Mouse (Mus musculus): ENCODE results near the gene D11Wsu47e.
"Not testable (repeated sequence)": the region's sequence is repeated elsewhere in the genome, so short reads cannot be mapped to it uniquely, and the experiment has no call there.

Gene D11Wsu47e

DNA sequence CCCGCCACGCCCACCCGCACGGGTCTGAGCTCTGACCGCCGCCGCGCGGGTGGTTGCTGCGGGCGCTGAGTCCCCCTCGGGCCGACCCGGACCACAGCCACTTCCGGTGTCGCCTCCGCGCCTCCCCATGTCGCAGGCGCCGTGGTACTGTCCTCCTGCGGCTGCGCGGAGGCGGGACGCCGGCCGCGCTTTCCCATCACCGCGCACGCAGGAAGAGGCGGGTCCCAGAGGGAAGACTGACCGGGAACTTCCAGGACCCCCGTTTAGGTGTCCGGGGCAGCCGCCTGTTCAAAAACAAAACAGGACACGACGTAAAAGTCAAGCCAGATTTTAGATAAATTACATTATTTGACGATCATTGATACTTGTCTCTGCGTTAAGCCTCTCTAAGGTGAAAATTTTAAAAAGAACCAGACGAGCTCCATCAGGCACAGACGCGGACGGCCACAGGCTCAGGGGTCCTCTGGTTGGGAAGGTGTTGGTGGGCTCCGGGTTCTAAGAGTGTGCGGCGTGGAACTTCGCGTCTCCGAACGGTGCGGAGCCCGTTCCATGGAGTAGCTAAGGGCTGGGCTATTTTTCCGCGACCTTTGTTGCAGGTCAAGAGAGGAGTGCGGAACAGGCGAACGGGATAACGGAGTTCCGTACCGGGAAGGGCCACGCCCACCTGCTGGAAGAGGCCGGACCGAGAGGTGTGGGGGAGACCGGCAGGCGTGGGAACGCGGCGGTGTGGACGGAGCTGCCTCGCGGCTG, at the start of gene D11Wsu47e, which contains the start of gene Fam104a:
Gene D11Wsu47e (plus strand): TSS at position 456 of the 750 bp plus-strand sequence.
Gene Fam104a (minus strand): TSS at position 199 of the 750 bp plus-strand sequence.
- DNase-seq: peak; percentile 97

- DNase-seq: no peak
Measured at GRCm38 (mm10) chr11:113634699-113635121, 49.5 kb upstream of the D11Wsu47e start.

DNA sequence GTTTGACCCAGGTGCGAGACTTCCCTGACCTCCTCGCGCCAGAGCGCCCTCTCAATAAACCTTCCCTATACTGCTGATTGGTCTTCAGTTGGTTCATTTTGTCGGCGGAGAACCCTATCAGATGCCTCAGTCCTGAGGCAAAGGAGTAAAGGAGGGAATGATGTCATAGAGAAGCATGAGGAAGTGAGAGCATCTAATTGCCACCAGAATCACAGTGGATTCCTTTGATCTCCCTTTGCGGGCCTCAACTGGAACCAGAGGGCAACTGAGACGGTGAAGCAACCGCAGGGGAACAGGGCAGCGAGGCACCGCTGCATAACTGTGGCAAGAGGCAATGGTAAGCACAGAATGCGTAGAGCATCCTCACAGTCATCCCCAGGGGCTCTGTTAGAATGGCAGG, 45.5 kb upstream of the D11Wsu47e start:
- no peak for DNase-seq

GRCm38 (mm10) chr11:113645181-113645580, 39.0 kb upstream of the D11Wsu47e start:
- DNase-seq: no peak

DNA sequence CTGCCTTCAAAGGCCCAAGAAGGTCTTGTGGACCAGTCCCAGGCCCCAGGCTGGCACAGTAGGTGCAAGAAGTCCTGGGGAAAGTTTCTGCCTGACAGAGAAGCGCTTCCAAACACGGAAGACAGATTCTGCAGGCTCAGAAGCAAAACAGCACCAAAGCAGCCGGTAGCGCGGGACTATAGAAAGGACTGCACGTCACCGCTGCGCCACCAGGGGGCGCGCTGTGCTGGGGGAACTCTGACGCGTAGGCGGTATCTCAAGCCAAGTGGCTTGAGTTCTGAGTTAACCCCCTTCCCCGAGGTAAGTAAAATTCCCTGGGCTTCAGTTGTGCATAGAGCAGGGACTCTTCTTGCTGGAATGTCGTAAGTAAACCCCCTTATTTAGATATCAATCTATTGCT, 36.1 kb upstream of the D11Wsu47e start:
- DNase-seq: peak; percentile 89

- DNase-seq: no peak
Measured at GRCm38 (mm10) chr11:113648690-113649352, 35.4 kb upstream of the D11Wsu47e start, which contains the start of gene Cog1. Cog1 (plus strand) TSS chr11:113649169.

DNA sequence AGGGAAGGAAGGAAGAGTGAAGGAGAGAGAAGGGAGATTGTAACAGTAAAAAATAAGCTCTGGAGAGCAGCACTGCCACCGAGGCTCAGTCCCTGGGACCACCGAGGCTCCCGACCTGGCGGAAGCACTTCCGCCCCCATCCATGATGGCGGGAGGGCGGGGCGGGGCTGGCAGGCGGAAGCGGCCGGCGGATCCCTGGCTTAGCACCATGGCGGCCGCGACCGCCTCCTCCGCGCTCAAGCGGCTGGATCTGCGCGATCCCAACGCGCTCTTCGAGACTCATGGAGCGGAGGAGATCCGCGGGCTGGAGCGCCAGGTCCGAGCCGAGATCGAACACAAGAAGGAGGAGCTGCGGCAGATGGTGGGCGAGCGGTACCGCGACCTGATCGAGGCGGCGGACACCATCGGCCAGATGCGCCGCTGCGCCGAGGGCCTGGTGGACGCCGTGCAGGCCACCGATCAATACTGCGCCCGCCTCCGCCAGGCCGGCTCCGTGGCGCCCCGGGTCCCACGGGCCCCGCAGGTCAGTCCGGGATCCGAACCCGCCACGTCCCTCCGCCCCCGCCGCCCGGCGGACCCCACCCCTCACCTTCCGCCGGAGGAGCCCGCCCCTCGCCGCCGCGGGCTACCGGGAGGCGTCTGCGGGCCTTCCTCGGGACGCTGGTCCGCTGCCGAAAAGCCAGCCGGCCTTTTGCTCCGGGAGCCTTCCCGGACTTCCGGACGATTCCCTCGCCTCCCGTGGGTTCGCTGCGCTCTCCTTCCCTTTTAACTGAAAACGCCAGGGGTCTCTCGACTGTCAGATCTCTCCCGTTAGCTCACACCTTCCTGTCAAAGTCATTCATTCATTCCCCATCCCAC, 34.6 kb upstream of the D11Wsu47e start, which contains the start of gene Slc39a11:
Gene Slc39a11 (minus strand): TSS at position 727 of the 858 bp plus-strand sequence.
- DNase-seq: peak; percentile 74

GRCm38 (mm10) chr11:113651206-113651906, 32.9 kb upstream of the D11Wsu47e start:
- no peak for DNase-seq

- peak; percentile 65 for DNase-seq
Measured at GRCm38 (mm10) chr11:113651907-113652273, 32.3 kb upstream of the D11Wsu47e start.

GRCm38 (mm10) chr11:113652516-113652915, 31.7 kb upstream of the D11Wsu47e start:
- DNase-seq: no peak

- DNase-seq: no peak
Measured at GRCm38 (mm10) chr11:113654105-113654504, 30.1 kb upstream of the D11Wsu47e start.

- no peak for DNase-seq
Measured at GRCm38 (mm10) chr11:113654561-113655270, 29.5 kb upstream of the D11Wsu47e start.

DNA sequence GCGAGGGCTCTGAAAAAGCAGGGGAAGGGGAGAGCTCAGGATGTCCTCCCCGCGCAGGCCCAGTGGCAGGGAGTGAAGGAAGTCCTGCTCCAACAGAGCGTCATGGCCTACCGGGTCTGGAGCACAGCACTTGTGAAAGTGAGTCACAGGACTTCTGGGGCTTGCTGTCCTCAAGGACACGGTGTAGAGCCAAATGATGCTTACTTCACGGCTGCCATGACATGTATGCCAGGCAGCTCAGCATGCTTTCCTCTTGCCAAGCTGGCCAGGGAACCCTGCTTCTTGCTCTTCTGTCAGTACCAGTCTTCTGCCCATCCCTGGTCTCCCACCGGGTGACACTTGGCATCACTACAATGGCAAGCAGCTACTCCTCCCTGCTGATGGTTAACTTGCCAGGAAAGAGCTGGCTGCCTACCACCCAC, 27.7 kb upstream of the D11Wsu47e start:
- no peak for DNase-seq

- no peak for DNase-seq
Measured at GRCm38 (mm10) chr11:113657221-113657620, 27.0 kb upstream of the D11Wsu47e start.

DNA sequence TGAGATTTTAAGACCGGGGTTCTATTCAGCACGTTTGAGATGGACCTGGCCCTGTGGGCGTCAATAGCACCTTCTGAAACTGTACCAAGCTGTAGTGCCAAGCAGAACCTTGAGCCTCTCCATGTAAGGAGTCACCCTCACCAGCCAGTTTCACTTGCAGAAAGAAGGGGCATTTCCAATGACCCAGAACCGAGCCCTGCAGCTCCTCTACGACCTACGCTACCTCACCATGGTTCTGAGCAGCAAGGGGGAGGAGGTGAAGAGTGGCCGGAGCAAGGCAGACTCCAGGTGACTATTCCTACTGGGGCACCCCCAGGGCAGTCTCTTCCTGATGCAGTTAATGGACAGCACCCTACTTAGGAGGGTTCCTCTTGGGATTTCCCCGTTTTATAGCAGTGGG, 25.9 kb upstream of the D11Wsu47e start:
- DNase-seq: no peak

GRCm38 (mm10) chr11:113658763-113659162, 25.4 kb upstream of the D11Wsu47e start:
- no peak for DNase-seq

DNA sequence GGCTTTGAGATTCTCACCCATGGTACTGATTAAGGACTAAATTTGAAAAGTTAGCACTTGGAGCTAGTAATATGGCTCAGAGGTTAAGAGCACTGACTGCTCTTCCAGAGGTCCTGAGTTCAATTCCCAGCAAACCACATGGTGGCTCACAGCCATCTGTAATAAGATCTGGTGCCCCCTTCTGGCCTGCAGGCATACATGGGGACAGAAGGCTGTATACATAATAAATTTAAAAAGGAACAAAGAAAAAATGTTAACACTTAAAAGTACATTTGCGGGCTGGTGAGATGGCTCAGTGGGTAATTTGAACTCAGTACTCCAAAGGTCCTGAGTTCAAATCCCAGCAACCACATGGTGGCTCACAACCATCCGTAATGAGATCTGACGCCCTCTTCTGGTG, 24.0 kb upstream of the D11Wsu47e start:
- not testable (repeated sequence) for DNase-seq

DNA sequence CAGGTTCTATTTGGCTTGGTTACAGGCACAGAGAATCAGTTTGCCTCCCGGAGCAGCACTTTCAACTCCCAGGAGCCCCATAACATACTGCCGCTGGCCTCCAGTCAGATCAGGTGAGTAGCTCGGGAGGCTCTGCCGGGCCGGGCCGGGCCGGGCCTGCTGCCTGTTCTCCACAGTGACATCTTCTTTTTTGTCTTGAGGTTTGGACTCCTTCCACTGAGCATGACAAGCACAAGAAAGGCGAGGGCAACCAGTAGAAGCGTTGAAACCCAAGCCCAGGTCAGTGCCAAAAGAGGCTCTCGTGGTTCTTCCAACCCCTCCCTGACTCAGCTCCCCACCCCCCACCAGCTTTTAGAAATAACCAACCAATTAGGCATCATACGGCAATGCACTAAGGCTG, 23.3 kb upstream of the D11Wsu47e start:
- no peak for DNase-seq

- DNase-seq: no peak
Measured at GRCm38 (mm10) chr11:113661835-113662351, 22.3 kb upstream of the D11Wsu47e start.

DNA sequence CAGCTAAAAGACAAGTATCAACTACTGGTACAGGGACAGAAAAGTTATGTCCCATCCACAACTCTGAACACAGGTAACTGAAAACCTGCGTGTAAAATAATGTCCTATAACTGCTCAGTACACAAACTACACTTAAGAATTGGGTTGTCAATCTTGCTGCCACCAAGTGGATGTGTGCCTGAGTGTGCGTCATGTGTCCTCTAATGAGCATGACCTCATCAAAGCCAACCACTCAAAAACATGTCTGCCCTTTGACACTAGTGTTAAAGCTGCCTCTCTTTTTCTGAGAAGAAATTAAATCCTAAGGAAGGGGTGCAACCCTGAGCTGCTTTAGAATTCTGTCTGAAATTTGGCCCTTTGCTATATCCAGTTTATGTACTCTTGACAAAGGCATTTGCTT, 19.9 kb upstream of the D11Wsu47e start:
- no peak for DNase-seq

DNA sequence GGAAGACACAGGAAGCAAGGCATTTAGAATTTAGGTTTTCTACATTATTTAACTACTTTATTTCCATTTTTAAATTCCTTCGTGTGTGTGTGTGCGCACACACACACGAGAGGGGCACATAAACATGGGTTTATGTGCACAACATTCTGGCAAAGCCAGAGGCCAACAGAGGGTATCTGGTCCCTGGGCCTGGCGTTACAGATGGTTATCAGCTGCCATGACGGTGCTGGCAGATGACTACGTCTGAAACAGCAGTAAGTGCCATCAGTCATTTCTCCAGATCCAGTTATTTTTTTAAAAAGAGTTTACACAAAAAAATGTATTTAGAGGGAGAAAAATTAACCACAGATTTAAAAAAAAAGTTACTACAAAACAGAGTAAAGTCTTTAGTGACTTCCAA, 18.0 kb upstream of the D11Wsu47e start:
- DNase-seq: no peak

DNA sequence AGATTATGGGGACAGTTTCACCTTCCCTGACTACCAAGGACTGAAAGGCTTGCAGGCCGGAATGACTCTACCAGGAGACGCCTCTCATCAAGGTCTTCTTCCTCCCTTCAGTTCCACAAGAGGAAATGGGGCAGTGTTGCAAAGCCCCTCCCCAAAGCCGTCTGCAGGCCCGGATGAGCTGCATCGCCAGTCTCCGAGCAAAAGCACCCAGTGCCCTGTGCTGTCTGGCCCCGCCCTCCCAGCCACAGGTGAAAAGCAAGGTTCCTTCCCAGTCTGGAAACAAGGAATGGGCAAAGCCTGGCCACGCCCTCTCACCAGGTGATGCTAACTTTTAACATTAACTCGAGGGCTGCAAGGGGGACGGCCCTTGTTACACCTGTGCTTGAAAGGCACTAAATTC, 17.6 kb upstream of the D11Wsu47e start:
- peak; percentile 56 for DNase-seq
